Mouse (Mus musculus): ENCODE results near the gene Gm20388.

DNA sequence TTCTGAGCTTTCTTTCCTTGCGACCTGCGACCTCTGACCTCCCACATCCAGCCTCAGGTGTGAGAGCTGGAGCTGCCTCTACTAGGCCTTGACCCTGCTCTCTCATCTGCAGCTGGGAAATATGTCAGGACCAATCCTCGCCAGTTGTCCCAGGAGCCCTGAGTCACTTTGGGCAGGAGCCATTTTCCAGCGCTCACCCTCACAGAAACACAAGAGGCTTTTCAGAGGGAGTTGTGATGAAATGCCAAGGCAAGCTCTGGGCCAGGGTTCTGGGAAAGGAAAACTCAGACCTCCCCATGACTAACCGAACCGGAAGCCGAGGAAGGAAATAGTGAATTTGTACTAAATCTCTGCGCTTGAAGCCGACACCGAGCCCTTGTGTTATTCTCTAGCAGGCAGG lies 4282.3 kb downstream of the Gm20388 start:
- TF ChIP-seq POLR2A (IDR thresholded peaks at IDR 0.05; ENCODE audit: insufficient read depth, low read length) (no peak), CTCF (IDR thresholded peaks at IDR 0.05; ENCODE audit: low read depth, low read length) (no peak), EP300 (IDR thresholded peaks at IDR 0.05; ENCODE audit: insufficient read depth, low read depth, low read length) (no peak)

Measured in ES-Bruce4 (cell line).